Mouse (Mus musculus): ENCODE data around the gene Swsap1. TPM values are rescaled to one million over a fixed set of nuclear protein-coding genes. Genes with fewer than 3 reads are reported as not detected.

Swsap1 gene
- polyA plus RNA-seq, 1 experiment from 2014 or later, result 8.1 TPM

DNA sequence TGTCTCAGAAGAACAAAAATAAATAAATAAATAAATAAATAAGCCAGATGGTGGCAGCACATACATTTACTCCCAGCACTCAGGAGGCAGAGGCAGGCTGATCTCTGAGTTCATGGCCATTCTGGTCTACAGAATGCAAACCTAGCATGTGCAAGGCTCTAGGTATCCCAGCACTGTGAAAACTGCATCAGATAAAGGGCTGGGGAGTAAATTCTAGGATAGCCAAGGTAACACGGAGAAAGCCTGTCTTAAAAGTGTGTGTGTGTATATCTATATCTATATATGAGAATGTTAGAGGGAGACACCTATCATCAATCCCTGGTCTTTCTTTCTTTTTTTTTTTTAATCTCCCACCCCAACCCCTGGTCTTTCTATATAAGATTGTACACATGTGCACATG, 30.0 kb upstream of the Swsap1 start:
- WGBS, result 97% methylated on average over 1 of the region's 1 CpGs
- Histone ChIP-seq H3K4me1 (peaks cover 18% of the 10 kb centered on the region), H3K4me3 (no peak overlapping the region), H3K27me3 (ENCODE audit: low read depth, poor library complexity, severe bottlenecking) (no peaks in the 10 kb centered on the region), H3K27ac (replicated peaks) (no peak overlapping the region), H3K9me3 (replicated peaks) (no peaks in the 10 kb centered on the region), H3K36me3 (peaks cover 16% of the 10 kb centered on the region)
- DNase-seq (ENCODE audit: low spot score), result no peak

DNA sequence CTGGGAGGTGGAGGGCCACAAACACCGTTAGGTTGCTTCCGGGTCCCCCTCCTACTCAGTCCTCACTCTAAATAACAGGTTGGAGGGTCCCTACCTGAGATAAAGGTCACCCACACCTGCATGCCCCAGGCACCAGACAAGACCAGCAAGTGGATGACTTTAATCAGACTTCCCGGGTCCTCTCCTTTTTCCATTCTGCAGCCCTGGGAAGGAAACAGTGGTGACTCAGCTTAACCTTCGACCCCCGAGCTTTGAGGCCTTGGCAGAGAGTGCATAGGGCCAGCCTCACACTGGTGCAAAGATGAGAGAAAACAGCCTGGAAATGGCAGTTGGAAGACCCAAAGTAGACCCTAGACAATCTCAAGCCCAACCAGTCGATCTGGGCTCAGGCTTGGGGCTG, 29.4 kb upstream of the Swsap1 start:
- 80% methylated on average over 6 of the region's 6 CpGs for WGBS
- Histone ChIP-seq H3K27me3 (ENCODE audit: low read depth, poor library complexity, severe bottlenecking) (no peaks in the 10 kb centered on the region), H3K4me3 (peak overlapping the region; percentile 60), H3K9me3 (replicated peaks) (no peaks in the 10 kb centered on the region), H3K36me3 (peaks cover 16% of the 10 kb centered on the region), H3K27ac (replicated peaks) (no peak overlapping the region; the same call in 1 of the 2 replicates), H3K4me1 (peaks cover 18% of the 10 kb centered on the region)
- DNase-seq (ENCODE audit: low spot score), result no peak

DNA sequence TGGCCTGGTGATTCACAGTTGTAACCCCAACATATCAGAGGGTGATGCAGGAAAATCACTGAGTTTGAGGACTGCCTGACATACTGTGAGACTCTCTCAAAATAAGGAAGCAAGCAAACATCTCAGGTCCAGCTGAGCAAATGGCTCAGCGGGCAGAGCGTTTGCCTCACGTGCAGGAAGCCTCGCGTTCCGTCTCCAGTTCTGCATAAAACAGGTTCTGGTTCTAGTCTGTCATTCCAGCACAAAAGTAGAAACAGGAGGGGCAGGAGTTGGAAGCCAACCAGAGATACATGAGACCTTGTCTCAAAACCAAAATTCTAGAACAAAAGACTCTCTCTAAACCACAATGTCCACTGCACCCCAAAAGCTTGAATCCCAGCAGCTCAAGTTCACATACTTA, 28.8 kb upstream of the Swsap1 start:
- H3K27ac ChIP-seq (replicated peaks), result peak overlapping the region; percentile 81
- 6% methylated on average over 6 of the region's 6 CpGs for WGBS
- H3K9me3 ChIP-seq (replicated peaks), result no peaks in the 10 kb centered on the region
- H3K27me3 ChIP-seq (ENCODE audit: low read depth, poor library complexity, severe bottlenecking), result no peaks in the 10 kb centered on the region
- H3K36me3 ChIP-seq, result peaks cover 16% of the 10 kb centered on the region
- peak overlapping the region; percentile 60 for H3K4me3 ChIP-seq
- no peak for DNase-seq (ENCODE audit: low spot score)
- peaks cover 18% of the 10 kb centered on the region for H3K4me1 ChIP-seq

DNA sequence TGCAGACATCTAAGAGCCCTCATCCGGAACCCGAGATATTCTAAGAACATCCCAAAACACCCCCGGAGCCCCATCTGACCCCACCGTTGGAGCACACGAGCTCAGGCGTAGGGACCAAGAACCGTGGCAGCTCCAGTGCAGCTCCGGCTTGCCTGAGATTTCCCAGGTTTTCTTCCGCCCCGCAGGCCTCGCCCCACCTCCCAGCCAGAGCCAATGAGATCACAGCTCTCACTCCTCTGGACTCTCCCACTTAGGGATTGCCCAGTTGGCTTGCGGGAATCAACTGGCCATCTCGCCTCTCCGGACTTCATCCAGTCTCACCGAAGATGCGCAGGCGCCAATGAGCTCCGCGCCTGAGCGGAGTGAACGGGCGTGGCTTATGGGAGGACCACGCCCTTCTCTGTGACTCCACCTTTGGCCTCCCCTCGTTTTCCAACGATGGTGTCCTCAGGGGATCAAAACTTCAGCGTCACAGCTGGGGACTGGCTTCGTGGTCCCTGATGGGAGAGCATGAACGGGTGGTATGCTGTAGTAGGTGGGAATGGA, 28.3 kb upstream of the Swsap1 start, which contains the start of the genes Ccdc159 and Tmem205:
Gene Ccdc159 (plus strand): TSS at position 264 of the 546 bp plus-strand sequence.
Gene Tmem205 (minus strand): TSS at position 349 of the 546 bp plus-strand sequence.
- peak within 1 kb of the TSS; percentile 60 for H3K4me3 ChIP-seq
- DNase-seq (ENCODE audit: low spot score), result peak; percentile 96
- peaks cover 18% of the 10 kb centered on the region for H3K4me1 ChIP-seq
- H3K27me3 ChIP-seq (ENCODE audit: low read depth, poor library complexity, severe bottlenecking), result no peaks in the 10 kb centered on the region
- H3K27ac ChIP-seq (replicated peaks), result peak within 1 kb of the TSS; percentile 81
- under 1% methylated on average over 28 of the region's 28 CpGs for WGBS
- H3K9me3 ChIP-seq (replicated peaks), result no peaks in the 10 kb centered on the region
- peaks cover 16% of the 10 kb centered on the region for H3K36me3 ChIP-seq

DNA sequence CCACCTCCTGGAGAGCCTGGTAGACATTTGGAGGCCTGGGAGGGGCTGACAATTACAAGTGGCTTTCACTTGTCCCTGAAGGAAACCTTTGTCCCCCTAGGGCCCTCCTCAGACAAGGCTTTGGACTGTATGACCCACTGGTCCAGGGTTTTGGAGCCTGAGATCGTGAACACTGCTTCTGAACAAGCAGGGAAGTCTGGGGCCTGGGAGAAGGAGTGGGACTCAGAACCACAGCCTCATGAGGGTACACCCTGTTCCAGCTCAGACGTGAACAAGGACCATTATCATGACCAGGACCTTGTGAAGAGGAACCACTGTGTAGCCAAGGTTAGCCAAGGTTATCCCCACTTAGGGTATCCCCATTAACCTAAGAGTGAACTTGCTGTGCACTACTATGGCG, 26.3 kb upstream of the Swsap1 start:
- peaks cover 18% of the 10 kb centered on the region for H3K27me3 ChIP-seq (ENCODE audit: low read depth, poor library complexity, severe bottlenecking)
- DNase-seq (ENCODE audit: low spot score), result no peak
- H3K4me3 ChIP-seq, result no peak overlapping the region
- H3K36me3 ChIP-seq, result peaks cover 12% of the 10 kb centered on the region
- no peak overlapping the region for H3K27ac ChIP-seq (replicated peaks)
- H3K9me3 ChIP-seq (replicated peaks), result no peaks in the 10 kb centered on the region
- 86% methylated on average over 3 of the region's 3 CpGs for WGBS
- H3K4me1 ChIP-seq, result peaks cover 22% of the 10 kb centered on the region

DNA sequence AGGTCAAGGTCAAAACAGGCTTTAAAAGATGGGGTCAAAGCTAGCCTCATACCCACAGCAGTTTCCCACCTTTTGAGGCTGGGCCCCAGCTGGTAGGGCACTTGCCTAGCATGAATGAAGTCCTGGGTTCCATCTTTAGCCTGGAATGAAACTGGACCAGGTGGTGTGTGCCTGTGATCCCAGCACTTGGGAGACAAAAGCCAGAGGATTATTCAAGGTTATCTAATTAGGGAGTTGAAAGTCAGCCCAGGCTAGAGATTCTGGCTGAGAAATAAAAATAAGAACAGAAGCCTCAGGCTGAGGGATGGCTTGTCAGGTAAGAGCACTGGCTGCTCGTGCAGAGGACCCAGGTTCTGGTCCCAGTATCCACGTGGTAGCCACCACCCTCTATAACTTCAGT, 23.5 kb upstream of the Swsap1 start:
- no peak overlapping the region for H3K4me3 ChIP-seq
- WGBS, result 80% methylated on average over 2 of the region's 2 CpGs
- peaks cover 29% of the 10 kb centered on the region for H3K27me3 ChIP-seq (ENCODE audit: low read depth, poor library complexity, severe bottlenecking)
- no peaks in the 10 kb centered on the region for H3K9me3 ChIP-seq (replicated peaks)
- no peak for DNase-seq (ENCODE audit: low spot score)
- peaks cover 19% of the 10 kb centered on the region for H3K4me1 ChIP-seq
- no peaks in the 10 kb centered on the region for H3K36me3 ChIP-seq
- H3K27ac ChIP-seq (replicated peaks), result no peak overlapping the region

DNA sequence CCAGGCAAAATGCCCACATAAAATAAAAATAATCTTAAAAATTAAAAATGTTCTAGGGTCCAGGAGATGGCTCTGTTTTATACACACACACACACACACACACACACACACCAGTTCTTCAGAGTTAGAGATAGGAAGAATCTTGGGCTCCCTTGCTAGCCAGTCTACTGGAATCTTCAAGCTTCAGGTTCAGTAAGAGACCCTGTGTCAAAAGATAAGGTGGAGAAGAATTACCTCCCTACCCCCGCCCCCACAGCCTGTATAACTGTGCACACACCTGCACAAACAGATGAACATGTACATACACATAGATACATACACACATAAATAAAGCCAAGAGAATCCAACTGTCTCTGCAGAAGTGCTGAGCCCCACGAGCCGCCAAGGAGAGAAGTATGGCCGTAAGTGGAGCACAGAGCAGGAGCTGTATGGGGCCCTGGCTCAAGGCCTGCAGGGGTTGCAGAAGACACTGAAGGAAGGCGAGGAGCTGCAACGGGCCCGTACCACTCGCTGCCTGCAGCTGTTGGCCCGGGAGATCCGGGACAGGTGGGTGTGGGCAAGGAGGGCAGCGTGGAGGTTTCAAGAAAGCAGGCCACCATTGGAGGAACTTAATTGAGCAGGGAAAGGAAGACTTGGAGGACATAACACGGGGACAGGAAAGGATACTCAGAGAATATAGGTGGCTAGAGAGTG, 23.0 kb upstream of the Swsap1 start:
- 58% methylated on average over 12 of the region's 12 CpGs for WGBS
- Histone ChIP-seq H3K4me3 (no peak overlapping the region), H3K9me3 (replicated peaks) (no peaks in the 10 kb centered on the region), H3K4me1 (peaks cover 23% of the 10 kb centered on the region), H3K27me3 (ENCODE audit: low read depth, poor library complexity, severe bottlenecking) (peaks cover 29% of the 10 kb centered on the region), H3K36me3 (no peaks in the 10 kb centered on the region), H3K27ac (replicated peaks) (no peak overlapping the region)
- DNase-seq (ENCODE audit: low spot score), result no peak

DNA sequence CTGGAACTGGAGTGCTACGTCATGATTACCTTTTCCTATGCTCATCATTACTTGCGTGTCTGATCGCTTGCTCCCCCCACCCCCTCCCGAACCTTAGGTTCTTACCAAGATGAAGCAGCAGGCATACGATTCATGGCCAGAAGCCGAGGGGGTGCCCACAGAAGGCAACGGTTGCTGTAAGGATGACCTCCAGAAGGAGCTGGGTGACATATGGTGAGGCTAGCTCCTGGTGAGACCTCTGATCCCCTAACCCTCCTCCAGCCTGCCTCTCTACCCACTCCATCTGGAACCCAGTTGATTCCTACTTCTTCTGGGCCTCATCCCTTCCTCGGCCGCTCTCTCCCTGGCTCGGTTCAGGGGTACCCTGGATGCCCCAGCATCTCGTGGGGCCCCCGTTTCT, 21.5 kb upstream of the Swsap1 start:
- H3K36me3 ChIP-seq, result no peaks in the 10 kb centered on the region
- 90% methylated on average over 12 of the region's 12 CpGs for WGBS
- H3K27me3 ChIP-seq (ENCODE audit: low read depth, poor library complexity, severe bottlenecking), result peaks cover 29% of the 10 kb centered on the region
- no peak overlapping the region for H3K4me3 ChIP-seq
- H3K27ac ChIP-seq (replicated peaks), result no peak overlapping the region
- peaks cover 30% of the 10 kb centered on the region for H3K4me1 ChIP-seq
- no peaks in the 10 kb centered on the region for H3K9me3 ChIP-seq (replicated peaks)
- DNase-seq (ENCODE audit: low spot score), result no peak

DNA sequence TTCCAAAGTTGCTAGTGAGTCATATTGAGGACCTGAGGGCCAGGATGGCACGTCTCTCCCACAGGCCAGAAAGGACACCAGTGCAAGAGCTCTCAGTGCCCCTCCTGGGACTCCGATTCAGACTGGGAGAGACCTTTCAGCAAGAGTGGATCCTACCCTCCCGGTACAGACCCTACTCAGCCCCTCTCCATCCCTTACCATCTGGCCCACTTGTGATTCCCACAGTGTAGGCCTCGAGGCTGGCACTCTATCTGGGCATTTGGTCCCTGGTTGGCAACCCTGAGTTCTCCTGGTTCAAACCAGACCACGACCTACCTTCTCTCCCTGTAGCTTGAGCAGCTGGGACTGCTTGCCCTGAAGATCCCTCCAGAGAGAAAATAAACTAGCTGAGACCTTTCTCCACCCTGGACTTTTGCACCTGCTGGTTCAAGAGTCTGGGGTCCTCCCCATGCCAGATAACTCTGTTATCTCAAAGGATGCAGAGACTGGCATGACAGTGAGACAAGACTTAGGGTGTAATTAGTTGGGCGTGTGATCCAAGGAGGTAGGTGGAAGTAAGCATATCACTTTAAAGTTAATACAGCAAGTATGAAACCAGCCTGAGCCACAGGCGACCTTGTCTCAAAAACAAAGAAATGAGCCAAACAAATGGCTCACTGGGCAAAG, 20.0 kb upstream of the Swsap1 start:
- H3K4me1 ChIP-seq, result peaks cover 30% of the 10 kb centered on the region
- peaks cover 29% of the 10 kb centered on the region for H3K27me3 ChIP-seq (ENCODE audit: low read depth, poor library complexity, severe bottlenecking)
- H3K36me3 ChIP-seq, result 0 out of 2 replicates have a peak, but pooled peaks cover under 1% of the 10 kb centered on the region
- WGBS, result 87% methylated on average over 7 of the region's 7 CpGs
- H3K4me3 ChIP-seq, result no peak overlapping the region
- H3K9me3 ChIP-seq (replicated peaks), result no peaks in the 10 kb centered on the region
- no peak for DNase-seq (ENCODE audit: low spot score)
- H3K27ac ChIP-seq (replicated peaks), result no peak overlapping the region

DNA sequence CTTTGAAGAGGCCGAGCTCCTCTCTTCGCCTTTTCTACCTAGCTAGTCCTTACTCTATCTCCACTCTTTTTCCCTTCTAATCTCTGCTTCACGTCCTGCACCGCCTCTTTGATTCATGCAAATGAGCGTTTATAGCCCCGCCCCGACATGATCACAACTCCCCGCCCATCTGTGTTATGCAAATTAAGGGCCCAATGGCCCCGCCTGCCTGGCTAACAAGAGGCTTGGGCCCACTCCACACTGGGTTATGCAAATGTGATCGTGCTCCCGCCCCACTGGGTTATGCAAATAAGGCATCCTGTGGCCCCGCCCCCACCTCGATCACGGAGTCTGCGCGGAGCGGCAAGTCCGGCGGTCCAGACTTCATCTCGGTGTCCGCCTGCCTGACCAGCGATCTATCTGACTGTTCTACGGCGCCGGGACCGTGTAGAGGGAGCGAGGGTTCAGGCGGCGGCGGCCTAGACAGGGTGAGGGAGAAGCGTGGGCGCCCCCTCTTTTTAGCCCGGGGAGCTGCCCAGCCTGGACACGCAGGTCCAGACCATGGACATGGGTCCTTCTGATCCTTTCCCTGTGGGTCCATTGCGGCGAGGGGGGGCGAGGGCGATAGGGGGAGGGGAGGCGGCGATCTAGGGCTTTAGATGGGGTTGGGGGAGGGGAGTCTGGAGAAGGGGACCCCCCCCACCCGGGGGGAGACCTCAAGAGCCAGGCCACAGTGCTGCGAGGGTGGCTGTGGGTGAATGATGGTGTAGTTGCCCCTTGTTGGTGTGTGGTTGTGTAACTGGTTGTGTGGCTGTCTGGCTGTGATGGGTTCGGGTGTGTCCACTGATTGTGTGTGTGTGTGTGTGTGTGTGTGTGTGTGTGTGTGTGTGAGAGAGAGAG, 18.6 kb upstream of the Swsap1 start, which contains the start of gene Plppr2:
Gene Plppr2 (plus strand): TSS at position 342 of the 879 bp plus-strand sequence.
- Histone ChIP-seq H3K4me3 (peak within 1 kb of the TSS; percentile 68), H3K4me1 (peaks cover 30% of the 10 kb centered on the region), H3K27ac (replicated peaks) (peak within 1 kb of the TSS; percentile 87), H3K9me3 (replicated peaks) (no peaks in the 10 kb centered on the region), H3K36me3 (peaks cover 8% of the 10 kb centered on the region; the same call in 1 of the 2 replicates), H3K27me3 (ENCODE audit: low read depth, poor library complexity, severe bottlenecking) (peaks cover 29% of the 10 kb centered on the region)
- peak; percentile 99 for DNase-seq (ENCODE audit: low spot score)
- WGBS, result 3% methylated on average over 42 of the region's 43 CpGs

DNA sequence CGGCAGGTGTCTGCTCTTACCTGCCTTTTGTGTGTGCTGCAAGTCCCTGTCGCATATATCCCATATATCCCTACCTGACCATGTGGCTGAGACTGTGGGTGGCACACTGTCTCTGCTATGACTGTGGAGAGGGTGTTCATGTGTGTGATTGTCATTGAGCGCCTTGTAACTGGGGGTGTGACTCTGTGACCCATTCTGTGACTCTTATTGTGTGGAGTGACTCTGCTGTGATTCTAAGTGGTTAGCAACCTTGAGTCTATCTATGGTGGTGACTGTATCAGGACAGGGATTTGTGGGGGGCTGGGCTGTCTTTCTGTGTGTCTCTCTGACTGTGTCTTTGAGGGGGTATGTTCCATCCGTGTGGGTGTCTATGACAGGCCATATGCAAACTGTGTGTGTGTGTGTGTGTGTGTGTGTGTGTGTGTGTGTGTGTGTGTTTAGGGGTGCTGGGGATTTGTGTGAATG, 17.8 kb upstream of the Swsap1 start:
- Histone ChIP-seq H3K36me3 (peaks cover 8% of the 10 kb centered on the region; the same call in 1 of the 2 replicates), H3K27me3 (ENCODE audit: low read depth, poor library complexity, severe bottlenecking) (peaks cover 25% of the 10 kb centered on the region), H3K27ac (replicated peaks) (no peak overlapping the region), H3K9me3 (replicated peaks) (no peaks in the 10 kb centered on the region), H3K4me3 (peak overlapping the region; percentile 68), H3K4me1 (peaks cover 28% of the 10 kb centered on the region)
- no peak for DNase-seq (ENCODE audit: low spot score)
- 77% methylated on average over 4 of the region's 4 CpGs for WGBS

DNA sequence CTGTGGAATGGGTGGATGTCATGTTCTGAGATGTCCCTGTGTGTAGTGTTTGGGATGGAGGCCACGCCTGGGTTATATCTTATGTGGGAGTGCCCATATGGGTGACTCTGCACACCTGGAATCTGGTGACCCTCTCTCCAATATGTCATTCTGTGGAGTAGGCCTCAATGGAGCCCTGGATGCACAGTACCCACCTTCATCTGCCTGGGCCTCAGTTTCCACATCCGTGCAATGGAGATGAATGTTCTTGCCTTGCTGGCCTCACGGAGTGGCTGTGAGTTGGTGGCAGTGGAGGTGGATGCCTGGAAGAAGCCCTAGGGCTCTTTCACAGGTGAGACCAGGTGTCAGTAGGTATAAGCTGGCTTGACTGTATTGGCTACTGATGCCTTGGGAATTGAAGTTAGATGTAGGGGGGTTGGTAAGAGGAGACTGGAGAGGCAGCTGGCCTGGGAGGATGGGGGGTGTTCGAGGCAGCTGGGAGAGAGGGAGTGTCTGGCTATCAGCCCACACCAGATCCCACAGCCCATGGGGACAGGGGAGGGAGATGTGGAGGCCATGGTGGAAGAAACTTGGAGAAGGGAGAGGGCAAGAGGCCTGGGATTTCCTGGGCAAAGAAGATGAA, 17.2 kb upstream of the Swsap1 start:
- H3K4me3 ChIP-seq, result peak overlapping the region; percentile 68; the same call in 1 of the 2 replicates
- WGBS, result 89% methylated on average over 4 of the region's 4 CpGs

More for the DNA sequence above, 17.2 kb upstream of the Swsap1 start:
- Histone ChIP-seq H3K36me3 (peaks cover 8% of the 10 kb centered on the region; the same call in 1 of the 2 replicates), H3K9me3 (replicated peaks) (peaks cover 1% of the 10 kb centered on the region; the same call in 1 of the 2 replicates), H3K27ac (replicated peaks) (no peak overlapping the region), H3K27me3 (ENCODE audit: low read depth, poor library complexity, severe bottlenecking) (peaks cover 22% of the 10 kb centered on the region), H3K4me1 (peaks cover 26% of the 10 kb centered on the region)
- no peak for DNase-seq (ENCODE audit: low spot score)
